Mouse (Mus musculus) CH12F3 (cell line): ENCODE measurements around the gene Smad9.
"Not testable (repeated sequence)": the region's sequence is repeated elsewhere in the genome, so short reads cannot be mapped to it uniquely, and the experiment has no call there.

Experiments used
- in situ Hi-C: fragments of 300-500 bp; cut with MboI; formaldehyde crosslinking; loops from 2 replicates; pipeline ENCODE4 v1.14.3; 2020; ENCODE audit warnings: low sequenced_read_pairs

The Smad9 gene

DNA sequence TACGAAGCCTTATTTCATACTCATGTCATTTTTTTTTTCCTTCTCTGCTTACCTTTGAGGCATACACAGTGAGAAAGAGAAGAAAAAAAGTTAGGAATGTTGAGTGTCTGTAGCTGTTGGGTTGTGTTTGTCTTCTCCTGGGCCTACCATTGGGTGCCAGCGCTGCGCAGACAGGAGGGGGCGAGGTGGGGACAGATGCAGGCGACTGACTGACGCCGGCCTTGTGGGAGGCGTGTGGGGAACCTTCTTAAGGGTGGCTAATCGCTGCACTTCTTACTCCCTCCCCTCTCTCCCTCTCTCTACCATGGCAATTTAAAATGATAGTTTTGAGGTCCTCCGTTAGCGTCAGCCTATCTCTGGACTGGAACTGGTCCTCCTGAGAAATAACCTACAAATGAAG is 676 bp downstream of the Smad9 start:
- in situ Hi-C loops = no loop called here

DNA sequence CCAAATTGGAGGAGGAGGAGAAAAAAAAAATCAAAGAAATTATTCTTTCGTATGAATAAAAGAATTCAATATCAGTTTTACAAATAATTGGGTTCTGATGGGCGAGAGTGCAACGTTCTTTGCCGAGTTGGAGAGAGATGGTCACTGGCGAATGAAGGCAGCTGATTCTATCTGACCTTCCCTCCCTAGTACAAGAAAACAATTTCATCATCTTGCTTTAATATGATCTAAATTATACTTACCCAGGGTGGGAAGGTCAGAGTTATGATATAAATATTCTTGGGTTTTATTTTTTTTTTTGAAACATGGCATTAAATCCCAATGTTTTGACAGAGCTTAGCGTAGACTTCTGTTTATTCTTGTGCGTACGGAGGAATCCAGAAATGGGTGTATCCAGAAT is 2.1 kb downstream of the Smad9 start:
- in situ Hi-C loops = no loop called here

DNA sequence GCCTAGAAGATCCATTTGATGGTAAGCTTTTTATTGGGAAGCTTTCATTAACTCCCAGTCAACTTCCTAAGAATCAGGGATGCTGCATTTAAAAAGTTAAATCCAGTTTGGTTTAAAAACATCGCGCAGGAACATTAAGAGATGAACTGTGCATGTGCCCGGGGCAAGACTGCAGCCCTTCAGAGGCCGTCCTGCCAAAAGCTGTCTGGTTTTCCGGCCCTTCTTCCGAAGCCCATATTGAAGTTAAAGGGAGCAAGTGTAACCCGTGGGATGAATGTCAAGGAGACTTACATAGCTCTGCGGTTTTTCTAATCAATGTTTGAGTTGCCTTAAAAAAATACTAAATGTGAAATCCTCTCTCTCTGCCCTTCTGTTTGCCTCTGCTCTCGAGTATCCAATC is 3.8 kb downstream of the Smad9 start:
- in situ Hi-C loops = no loop called here

DNA sequence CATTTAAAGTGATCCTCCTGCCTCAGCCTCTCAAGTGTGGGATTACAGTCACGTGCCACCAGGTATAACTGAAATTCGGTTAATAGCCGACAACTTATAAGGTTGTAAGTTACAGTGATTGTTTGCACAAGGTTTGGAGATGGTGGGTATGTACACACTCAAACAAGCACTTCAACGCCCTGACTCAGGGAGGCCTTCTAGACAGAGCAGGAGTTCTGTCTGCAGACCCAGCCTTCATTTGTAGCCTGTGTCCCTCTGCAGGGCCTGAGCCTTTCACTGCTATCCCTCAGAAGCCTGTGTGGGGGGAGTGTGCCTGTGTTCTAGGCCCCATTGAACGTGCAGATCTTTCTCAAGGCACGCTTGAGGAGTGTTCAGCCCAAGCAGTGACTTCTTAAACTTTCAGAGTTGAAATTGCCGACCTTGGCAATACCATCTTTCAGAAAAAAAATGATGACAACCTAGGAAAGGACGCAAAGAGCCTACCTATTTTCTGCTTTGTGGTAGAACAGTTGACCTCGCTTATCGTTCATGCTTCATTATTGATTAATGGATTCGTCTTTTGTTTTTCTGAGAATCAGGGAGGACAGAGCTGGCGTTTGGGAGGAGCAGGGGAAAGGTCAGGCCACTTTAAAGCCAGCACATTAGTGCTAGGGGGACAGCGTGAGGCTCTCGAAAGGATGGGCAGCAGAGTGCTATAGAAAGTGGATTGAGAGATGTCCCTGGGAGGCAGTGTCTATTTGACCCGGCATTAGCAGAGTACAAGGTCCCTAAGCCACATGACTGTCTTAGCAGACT is 5.1 kb downstream of the Smad9 start:
- in situ Hi-C loops = no loop called here

DNA sequence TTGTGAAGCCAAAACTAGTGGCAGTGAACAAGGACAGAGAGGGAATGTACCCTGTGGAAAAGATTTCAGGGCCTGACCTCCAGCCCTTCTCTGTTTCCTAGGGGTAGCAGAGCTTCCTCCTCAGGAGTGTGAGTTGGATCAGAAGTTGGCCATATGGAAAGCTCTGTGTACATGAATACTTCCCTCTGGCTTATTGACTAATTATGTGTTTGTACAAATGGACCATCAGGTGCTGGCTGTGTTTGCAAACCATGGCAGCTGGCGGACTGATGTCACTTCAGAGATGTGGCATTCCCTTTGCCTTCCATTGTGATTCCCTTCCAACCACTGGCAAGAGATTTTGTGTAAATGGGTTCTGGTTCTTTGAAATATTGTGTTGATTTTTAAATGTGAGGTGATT is 5.9 kb downstream of the Smad9 start:
- in situ Hi-C loops = no loop called here

DNA sequence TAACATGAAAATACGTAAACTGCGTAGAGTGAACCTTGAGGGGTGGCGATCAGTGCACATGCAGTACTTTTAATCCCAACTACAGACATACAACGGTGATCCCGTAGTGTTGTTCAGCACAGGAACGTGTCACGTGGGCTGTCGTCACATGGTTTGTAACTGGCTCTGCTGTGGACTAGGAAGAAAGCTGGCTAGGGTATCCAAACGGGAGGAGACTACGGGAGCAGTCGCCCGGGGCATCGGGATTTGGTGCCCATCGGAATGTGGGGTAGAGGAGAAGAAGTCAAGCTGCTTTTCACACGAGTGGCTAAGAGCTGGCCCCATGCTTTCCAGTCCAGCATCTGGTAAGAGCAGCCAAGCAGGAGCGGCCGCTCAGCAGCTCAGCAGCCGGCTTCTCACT is 9.0 kb downstream of the Smad9 start:
- in situ Hi-C loops = no loop called here

DNA sequence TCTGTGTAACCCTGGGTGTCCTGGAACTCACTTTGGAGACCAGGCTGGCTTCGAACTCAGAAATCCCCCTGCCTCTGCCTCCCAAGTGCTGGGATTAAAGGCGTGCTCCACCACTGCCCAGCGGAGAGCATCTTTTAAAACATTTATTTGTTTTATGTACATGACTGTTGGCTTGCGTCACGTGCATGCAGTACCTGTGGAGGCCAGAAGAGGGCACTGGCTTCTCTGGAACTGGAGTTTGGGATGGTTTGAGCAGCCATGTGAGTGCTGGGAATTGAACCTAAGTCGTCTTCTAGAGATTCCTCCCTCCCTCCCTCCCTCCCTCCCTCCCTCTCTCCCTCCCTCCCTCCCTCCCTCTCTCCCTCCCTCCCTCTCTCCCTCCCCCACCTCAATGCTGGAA is 10.1 kb downstream of the Smad9 start:
- in situ Hi-C loops = not testable (repeated sequence)

DNA sequence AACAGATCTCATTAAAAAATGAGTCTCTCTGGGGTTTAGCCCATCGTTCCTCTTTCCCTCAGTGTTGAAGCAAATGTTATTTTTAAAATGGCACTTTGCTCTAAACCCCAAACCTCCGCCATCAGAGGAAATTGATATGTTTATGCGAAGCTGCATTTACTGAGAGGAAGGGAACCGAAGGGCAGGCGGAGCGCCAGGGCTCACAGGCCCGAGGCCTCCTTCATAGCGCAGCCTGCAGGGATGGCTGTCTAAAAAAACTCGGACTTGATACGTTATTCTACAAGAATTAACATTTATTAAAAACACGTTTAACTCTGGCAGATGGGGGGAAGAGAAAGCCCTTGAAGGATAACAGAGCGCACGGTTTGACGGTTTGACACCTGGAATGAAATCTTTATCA is 10.7 kb downstream of the Smad9 start:
- in situ Hi-C loops = no loop called here

DNA sequence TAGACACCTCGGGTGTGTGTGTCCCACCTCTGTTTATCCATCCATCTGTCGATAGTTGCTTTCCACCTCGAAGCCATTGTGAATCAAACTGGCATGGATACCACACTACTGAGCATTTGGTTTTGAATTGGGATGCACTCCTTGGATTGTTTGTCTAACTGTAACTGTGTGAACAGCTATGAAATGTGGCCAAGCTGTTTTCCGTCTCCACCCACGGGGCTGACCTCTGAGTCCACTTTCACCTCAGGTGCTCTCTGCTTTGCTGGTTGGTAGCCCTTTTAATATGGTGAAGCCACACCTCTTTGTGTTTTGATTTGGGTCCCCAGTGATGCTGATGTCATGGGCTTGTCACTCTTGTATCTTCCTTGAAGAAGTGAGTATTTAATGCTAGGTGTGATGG is 11.4 kb downstream of the Smad9 start:
- in situ Hi-C loops = no loop called here

DNA sequence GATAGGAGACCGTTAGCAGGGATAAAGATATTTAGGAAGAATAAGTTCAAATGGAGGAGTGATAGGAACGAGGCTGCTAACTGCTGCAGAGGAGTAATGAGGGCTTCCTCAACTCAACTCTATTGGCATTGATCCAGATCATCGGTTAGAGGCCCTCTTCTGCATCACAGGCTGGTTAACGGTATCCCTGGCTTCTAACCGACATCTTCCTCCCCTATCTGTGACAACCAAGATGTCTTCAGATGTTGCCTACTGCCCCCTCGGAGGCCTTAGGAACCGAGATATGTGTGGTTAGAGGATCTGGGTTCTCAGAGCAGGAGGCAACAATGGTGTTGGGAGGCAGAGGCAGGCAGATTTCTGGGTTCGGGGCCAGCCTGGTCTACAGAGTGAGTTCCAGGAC is 13.2 kb downstream of the Smad9 start:
- in situ Hi-C loops = no loop called here

DNA sequence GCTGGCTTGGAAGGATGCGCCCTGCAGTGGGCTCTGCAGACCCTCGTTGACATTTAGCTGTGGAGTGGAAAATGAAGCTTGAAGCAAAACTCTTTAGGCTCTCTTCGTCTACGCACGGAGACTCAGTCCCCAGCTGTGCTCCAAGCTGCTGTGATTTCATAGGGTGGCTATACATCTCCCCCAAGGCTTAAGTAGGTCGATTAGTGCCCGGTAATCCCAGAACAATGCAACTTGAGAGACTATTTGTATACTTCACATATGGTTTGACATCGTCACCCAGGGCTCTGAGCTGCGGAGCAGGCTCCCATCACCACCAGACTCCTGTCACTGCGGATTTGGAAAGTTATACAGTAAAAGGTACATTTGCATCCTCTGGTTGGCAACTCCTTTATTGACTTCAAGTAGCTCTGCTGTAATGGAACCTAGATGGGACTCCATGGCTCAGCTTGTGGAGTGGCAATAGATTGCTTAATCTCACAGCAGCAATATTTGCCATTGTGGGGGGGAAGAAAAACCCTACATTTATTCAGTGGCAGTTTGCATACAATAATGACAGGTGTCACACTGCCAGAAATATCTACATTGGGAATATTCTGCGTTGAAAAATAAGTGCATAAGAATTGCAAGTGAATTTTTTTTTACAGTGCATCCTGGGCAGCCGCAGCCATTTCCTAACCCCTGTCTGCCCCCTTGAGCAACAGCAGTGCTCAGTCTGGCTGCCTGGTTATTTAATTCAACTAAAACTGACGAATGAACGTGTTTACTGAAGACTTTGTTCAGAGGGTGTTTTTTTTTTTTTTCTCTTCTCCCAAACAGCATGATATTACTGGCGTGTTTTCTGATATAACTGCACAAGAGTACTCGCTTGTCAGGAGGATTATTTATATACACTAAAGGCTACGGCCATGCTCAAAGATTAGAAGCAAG is 14.2 kb downstream of the Smad9 start:
- in situ Hi-C loops = no loop called here

DNA sequence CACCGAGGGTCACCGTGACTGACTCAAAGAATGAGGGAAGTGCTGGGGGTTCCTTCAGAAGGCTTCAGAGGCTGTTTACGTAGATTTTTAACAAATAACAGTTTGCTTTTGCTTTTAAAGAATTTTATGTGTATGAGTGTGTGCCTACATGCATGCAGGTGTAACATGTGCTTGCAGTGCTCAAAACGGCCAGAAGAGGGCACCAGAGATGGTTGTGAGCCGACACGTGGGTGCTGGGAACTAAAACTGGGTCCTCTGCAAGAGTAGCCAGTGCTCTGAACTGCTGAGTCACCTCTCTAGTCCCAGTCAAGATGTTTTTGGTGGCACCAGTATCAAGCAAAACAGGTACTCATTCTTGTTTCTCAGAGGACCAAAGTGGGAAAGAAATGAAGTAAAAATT is 18.2 kb downstream of the Smad9 start:
- in situ Hi-C loops = no loop called here

DNA sequence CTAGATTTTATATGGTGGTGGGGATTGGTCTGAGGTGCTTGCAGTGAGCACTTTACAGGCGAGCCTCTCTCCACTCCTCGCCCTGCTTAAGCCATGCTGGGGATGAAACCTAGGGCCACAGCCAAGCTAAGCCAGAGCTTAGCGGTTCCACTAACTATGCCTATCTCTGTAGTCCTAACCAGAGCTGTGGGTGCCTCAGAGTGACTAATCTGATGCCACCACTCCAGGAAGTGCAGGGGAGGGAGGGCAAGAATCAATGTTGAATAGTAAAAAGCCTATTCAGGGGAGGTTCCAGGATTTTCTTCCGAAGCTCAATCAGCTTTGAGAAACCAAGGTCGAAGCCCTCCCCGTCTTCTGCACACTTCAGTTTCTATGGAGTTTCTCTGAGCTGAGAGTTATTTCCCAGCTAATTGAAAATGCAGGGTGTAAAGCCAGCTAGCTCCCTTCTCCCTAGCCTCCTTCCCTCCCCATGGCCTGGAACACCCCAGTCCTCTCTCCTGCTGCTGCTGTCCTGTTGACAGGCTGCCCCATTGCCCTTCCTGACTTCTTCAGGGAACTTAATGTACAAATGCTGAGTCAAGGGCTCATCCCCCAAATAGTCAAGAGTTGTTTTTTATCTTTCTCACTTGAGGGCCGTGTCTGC is 20.7 kb downstream of the Smad9 start:
- in situ Hi-C loops = no loop called here

DNA sequence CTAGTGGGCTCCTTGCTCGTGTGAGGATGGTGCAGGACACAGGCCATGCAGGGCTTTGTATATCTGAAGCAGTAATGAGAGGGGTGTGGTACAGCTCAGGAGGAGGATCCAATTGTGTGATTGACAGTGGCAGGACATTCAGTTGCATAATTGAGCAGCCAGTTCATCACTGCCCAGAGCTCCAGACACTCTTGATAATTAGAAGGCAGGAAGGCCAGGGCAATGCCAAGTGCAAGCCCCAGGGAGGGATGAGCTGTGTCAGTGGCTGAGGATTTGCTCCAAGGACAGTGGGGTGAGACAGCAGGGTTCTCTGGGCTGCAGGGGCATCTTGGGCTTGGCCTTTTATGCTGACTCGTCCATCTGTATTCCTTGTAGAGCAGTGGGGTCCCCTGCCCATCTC is 35.2 kb downstream of the Smad9 start:
- in situ Hi-C loops = no loop called here

DNA sequence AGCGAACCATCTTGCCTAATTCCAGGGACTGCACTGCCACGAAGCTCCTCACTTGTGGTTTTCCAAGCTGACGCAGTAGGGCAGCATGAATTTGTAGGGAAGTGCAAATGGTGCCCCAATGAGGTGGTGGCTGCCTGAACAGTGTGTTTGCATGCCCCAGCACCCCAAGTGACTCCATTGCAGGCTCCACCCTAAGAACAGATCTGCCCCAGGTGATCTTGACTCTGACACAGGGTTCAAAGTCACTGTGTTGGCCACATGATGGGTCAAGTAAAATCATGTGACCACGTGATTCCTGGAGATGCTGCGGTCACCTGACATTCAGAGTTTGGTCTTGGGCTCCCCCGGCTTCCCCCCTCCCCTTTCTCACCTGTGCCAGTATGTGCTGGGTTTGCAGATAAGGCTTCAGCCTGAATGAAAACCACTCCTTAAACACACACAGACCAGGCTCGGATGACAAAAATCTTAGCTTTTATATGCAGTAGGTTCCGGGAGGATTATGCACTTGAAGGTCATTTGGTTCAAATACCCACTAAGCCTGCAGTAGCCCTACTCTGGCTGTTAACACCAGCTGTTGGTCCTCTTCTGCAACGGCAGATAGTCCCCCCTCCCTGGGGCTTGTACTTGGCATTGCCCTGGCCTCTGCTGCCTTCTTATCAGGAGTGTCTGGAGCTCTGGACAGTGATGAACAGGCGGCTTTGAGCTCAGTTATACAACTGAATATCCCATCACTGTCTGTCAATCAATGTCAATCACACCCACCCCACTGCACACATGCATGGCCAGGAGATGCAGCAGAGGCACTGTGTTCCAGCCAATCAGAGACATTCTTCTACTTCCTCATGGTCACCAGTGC is 36.7 kb downstream of the Smad9 start:
- in situ Hi-C loops = no loop called here

DNA sequence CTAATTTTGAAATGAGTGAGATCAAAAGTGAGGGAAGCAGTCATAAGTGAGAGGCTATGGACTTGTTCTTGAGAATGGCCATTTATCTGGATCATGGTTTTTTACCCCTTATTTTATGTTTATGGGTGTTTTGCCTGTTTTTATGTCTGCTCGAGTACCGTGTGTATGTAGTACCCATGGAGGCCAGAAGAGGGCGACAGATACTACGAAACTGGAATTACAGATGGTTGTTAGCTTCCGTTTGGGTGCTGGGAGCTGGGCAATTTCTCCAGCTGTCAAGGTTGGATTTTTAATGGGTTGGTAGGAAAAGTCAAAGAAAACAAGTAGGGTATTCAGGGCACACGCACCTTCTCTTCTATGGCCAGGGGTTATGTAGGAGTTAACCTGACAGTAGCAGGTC is 38.4 kb downstream of the Smad9 start:
- in situ Hi-C loops = no loop called here

DNA sequence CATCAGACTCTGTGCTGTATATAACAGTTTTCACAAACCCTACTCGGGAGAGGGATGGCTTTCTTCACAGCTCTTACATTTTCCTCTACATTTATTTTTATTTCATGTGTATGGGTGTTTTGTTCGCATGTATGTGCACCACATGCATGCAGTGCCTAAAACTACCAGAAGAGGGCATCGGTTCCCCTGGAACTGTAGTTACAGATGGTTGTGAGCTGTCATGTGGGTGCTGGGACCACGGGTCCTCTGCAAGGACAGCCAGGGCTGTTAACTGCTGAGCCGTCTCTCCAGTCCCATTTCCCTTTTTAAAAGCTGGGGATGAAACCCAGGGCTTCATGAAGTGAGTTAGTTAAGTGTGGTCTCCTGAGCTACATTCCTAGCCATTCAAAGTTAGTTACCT is 40.0 kb downstream of the Smad9 start:
- in situ Hi-C loops = no loop called here

DNA sequence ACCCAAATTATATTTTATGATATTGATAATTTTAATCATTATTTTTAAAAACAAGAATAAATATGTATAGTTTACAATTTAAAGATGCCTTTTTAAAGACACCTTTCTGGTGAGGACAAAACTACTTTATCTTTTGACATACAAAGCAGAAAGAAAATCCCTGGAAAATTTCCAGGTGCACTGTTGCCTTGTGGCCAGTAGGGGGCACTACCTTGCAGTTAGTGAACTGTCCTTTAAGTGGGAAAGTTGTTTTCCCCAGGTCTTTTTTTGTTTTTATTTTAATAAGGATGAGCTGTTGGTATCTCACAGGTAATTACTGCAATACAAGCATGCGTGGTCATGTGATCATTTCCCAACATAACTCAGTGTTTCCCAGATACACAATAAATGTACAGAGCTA is 40.4 kb downstream of the Smad9 start:
- in situ Hi-C loops = no loop called here

DNA sequence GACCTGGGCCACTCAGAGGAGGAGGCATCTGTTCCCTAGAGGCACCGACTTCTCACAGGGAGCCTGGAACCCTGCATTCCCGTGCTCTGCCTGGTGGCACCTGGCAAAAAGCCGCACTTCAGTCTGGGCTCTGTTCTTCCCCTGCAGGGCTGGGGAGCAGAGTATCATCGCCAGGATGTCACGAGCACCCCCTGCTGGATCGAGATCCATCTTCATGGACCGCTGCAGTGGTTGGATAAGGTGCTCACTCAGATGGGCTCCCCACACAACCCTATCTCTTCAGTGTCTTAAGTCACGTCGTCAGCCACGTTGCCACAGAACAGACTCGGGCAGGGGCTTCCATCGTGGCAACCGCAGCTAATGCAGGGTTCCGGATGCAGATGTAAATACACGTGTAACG is 41.8 kb downstream of the Smad9 start:
- in situ Hi-C loops = no loop called here

DNA sequence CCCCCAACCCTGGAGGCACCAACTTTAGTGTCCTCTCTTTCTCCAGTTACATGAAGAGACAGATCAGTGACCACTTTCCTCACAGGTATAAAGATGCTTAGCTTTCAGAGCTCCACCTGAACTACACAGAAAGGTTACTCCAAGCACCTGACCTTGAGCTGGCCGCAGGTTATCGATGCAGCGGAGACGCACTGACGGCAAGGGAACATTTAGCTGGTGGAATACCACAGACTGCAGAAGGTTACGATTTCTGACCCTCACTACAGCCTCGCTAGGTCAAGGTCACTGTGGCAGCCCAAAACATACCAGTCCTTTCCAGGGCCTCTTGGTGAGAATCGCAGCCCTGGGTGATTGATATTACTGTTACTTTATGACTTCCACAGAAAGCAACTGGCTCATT is 48.3 kb downstream of the Smad9 start:
- in situ Hi-C loops = no loop called here
